Mouse (Mus musculus): ENCODE data around the gene Poc1a. TPM values are rescaled to one million over a fixed set of nuclear protein-coding genes. Genes with fewer than 3 reads are reported as not detected.
A peak's percentile ranks its signal among the peaks of the same experiment; 100 is the strongest.

The Poc1a gene
- total RNA-seq, 2 experiments from 2014 or later, result 8.6 to 14.5 TPM

- no peak overlapping the region for H3K4me3 ChIP-seq
- TF ChIP-seq CTCF (conservative IDR thresholded peaks at IDR 0.05), result no peak
- DNase-seq (ENCODE audit: low spot score in 2 of 2), result no peak
- peak overlapping the region; percentile 23; the same call in 1 of the 2 replicates for H3K27ac ChIP-seq
Measured at GRCm38 (mm10) chr9:106249550-106249949, 31.3 kb upstream of the Poc1a start.

- DNase-seq (ENCODE audit: low spot score in 2 of 2), result no peak
- TF ChIP-seq CTCF (conservative IDR thresholded peaks at IDR 0.05), result no peak
Measured at GRCm38 (mm10) chr9:106250245-106250644, 30.6 kb upstream of the Poc1a start.

DNA sequence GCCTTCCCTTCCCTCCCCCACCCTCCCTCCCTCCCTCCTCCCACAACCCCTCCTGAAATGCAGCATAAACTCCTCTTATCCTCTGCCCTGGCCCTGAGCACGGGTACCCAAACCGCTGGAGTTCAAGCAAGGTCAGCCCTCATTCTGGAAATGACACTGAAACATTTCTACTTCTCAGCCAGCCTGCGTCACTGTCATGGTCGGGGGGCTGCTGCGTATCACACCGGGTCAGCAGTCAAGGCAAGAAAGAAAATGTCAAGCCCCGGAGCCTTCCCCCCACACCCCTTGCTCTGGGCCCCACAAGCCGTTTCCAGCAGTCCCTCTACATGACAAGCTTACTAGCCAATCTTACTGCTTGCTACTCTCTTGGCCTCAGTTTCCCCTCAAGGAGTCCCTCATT, 29.8 kb upstream of the Poc1a start:
- no peak for DNase-seq (ENCODE audit: low spot score in 2 of 2)
- TF ChIP-seq CTCF (conservative IDR thresholded peaks at IDR 0.05), result no peak
- Histone ChIP-seq H3K4me3 (no peak overlapping the region), H3K27ac (no peak overlapping the region; the same call in 1 of the 2 replicates)

More at GRCm38 (mm10) chr9:106250245-106250644, 30.6 kb upstream of the Poc1a start:
- Histone ChIP-seq H3K4me3 (no peak overlapping the region), H3K27ac (peak overlapping the region; percentile 5; the same call in 1 of the 2 replicates)

DNA sequence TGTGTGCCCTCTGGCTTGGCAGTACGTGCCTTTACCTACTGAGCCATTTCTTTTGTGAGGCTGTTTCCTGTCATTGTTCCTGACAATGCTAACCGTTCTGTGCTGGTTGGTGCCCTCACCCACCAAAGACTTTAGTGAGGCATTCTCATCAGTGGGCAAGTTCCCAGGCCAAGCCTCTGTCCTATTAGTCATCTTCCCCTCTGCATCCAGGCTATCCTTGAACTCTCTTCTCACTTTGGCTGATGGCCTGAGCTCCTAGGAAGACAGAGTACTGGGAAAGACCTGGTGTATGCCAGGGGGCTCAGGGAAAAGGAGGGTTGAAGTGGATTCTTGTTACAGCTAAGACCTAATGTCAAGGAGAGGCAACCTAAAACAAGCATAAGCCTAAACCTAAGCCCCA, 26.9 kb upstream of the Poc1a start:
- TF ChIP-seq CTCF (conservative IDR thresholded peaks at IDR 0.05), result no peak
- H3K27ac ChIP-seq, result no peak overlapping the region
- no peak for DNase-seq (ENCODE audit: low spot score in 2 of 2)
- H3K4me3 ChIP-seq, result no peak overlapping the region

DNA sequence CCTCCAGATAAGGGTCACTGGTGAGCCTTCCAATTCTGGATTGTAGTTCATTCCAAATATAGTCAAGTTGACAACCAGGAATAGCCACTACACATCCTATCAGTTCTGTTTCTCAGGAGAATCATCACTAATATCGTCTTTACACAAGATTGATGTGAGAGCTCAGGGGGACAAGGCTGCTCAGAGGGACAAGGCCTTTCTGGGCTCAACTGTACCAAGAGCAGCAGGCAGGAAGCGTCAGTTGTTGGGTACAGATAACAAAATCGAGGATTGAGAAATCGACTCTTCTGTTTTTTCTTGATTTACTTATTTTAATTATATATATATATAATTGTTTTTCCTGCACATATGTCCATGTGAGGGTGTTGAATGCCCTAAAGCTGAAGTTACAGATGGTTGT, 22.4 kb upstream of the Poc1a start:
- Histone ChIP-seq H3K4me3 (no peak overlapping the region), H3K27ac (no peak overlapping the region)
- no peak for TF ChIP-seq CTCF (conservative IDR thresholded peaks at IDR 0.05)
- DNase-seq (ENCODE audit: low spot score in 2 of 2), result no peak

GRCm38 (mm10) chr9:106258990-106259389, 21.9 kb upstream of the Poc1a start:
- Histone ChIP-seq H3K27ac (no peak overlapping the region), H3K4me3 (no peak overlapping the region)
- DNase-seq (ENCODE audit: low spot score in 2 of 2), result no peak
- no peak for TF ChIP-seq CTCF (conservative IDR thresholded peaks at IDR 0.05)

DNA sequence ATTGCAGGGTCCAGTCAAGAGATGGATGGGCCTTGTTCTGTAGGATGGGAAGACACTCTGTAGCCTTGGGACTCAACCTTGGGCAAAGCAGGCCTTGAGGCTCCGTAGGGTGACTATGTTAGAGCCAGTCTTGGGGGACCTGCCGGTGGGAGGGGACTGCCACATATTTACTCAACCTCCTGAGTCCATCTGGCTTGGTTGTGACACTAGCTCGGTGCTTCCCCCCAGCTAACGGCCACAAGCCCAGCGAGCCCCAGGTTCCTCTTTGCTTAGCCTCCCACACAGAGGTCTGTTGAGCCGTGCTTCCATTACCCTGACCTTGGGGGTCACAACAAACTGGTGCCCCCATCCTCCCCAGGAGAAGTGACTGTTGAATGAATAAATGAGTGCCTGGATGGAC, 19.8 kb upstream of the Poc1a start:
- no peak overlapping the region for H3K27ac ChIP-seq
- H3K4me3 ChIP-seq, result no peak overlapping the region
- no peak for TF ChIP-seq CTCF (conservative IDR thresholded peaks at IDR 0.05)
- no peak for DNase-seq (ENCODE audit: low spot score in 2 of 2)

DNA sequence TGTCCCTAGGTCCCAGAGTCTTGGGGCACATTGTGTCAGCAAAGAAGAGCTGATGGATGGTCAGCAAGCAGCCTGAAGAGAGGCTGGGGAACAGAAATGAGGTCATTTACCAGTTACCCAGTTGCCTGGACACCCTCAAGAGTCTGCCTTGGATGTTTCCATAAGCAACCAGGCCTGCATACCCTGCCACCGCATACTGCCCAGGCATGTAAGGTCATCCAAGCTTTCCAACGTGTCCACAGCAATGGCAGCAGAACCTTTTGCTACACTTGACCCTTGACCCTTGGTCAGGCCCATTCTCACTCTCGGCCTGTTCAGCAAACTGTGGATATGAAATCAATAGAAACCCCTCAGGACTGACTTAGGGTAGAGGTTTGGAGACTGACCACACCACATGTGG, 19.4 kb upstream of the Poc1a start:
- H3K27ac ChIP-seq, result no peak overlapping the region
- H3K4me3 ChIP-seq, result no peak overlapping the region
- TF ChIP-seq CTCF (conservative IDR thresholded peaks at IDR 0.05), result no peak
- DNase-seq (ENCODE audit: low spot score in 2 of 2), result no peak

GRCm38 (mm10) chr9:106262075-106262474, 18.8 kb upstream of the Poc1a start:
- no peak overlapping the region for H3K4me3 ChIP-seq
- no peak for TF ChIP-seq CTCF (conservative IDR thresholded peaks at IDR 0.05)
- no peak overlapping the region for H3K27ac ChIP-seq
- no peak for DNase-seq (ENCODE audit: low spot score in 2 of 2)

- Histone ChIP-seq H3K4me3 (no peak overlapping the region), H3K27ac (no peak overlapping the region)
- DNase-seq (ENCODE audit: low spot score in 2 of 2), result no peak
- TF ChIP-seq CTCF (conservative IDR thresholded peaks at IDR 0.05), result no peak
Measured at GRCm38 (mm10) chr9:106263381-106263924, 17.4 kb upstream of the Poc1a start.

GRCm38 (mm10) chr9:106265358-106266075, 15.3 kb upstream of the Poc1a start:
- no peak for TF ChIP-seq CTCF (conservative IDR thresholded peaks at IDR 0.05)
- no peak for DNase-seq (ENCODE audit: low spot score in 2 of 2)
- Histone ChIP-seq H3K27ac (no peak overlapping the region), H3K4me3 (no peak overlapping the region)

GRCm38 (mm10) chr9:106266936-106267657, 13.8 kb upstream of the Poc1a start:
- no peak overlapping the region for H3K27ac ChIP-seq
- H3K4me3 ChIP-seq, result no peak overlapping the region
- DNase-seq (ENCODE audit: low spot score in 2 of 2), result no peak
- TF ChIP-seq CTCF (conservative IDR thresholded peaks at IDR 0.05), result no peak

DNA sequence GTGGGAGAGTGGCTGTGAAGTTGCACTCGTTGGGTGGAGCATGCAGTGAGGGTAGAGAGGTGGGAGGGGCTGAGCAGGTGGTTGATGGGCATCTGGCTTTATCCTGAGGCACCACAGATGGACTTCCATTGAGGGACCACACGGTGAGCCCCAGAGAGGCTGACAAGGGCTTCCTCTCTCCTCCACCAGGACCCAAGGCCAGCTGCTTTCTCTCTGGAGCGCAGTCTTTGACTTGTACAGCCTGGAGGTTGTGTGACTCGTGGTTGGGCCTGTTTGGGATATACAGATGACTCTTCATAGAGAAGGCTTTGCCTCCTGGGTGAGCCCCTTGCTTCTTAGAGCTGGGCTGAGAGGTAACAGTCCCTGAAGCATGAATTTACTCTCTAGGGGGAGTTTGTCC, 12.4 kb upstream of the Poc1a start:
- DNase-seq (ENCODE audit: low spot score in 2 of 2), result no peak
- TF ChIP-seq CTCF (conservative IDR thresholded peaks at IDR 0.05), result no peak
- Histone ChIP-seq H3K4me3 (no peak overlapping the region), H3K27ac (0 out of 2 replicates have a peak overlapping the region, but pooled peaks have one; percentile 58)

Measured in layer of hippocampus, adult 2 months (tissue).